Mouse (Mus musculus): ENCODE results near the gene Gm5934.
"Not testable (repeated sequence)": the region's sequence is repeated elsewhere in the genome, so short reads cannot be mapped to it uniquely, and the experiment has no call there.

Gm5934 gene

GRCm38 (mm10) chrX:24500660-24501059 is at the start of gene Gm5934:
Gene Gm5934, minus strand, starts transcription at chrX:24500760.
- not testable (repeated sequence) for DNase-seq

Measured in cerebellum, adult 11 months (tissue).